Mouse (Mus musculus) ovary, postnatal 14 days (tissue): ENCODE results near the gene Nabp2.

Experiments
- DNase-seq: peaks from one replicate; pipeline ENCODE4 v3.0.0; 2022; ENCODE audit warnings: low spot score

The Nabp2 gene

GRCm38 (mm10) chr10:128429052-128429451 lies 17.8 kb upstream of the Nabp2 start:
- no peak for DNase-seq

GRCm38 (mm10) chr10:128425260-128425659 lies 14.0 kb upstream of the Nabp2 start:
- DNase-seq, result no peak

GRCm38 (mm10) chr10:128424604-128425003 lies 13.3 kb upstream of the Nabp2 start:
- no peak for DNase-seq

- DNase-seq, result no peak
These were observed 11.1 kb upstream of the Nabp2 start for GRCm38 (mm10) chr10:128422426-128422825.

- no peak for DNase-seq
These were observed 3.6 kb upstream of the Nabp2 start for GRCm38 (mm10) chr10:128414848-128415247.

- no peak for DNase-seq
These were observed 1.8 kb upstream of the Nabp2 start for GRCm38 (mm10) chr10:128413076-128413475.

- DNase-seq, result no peak
These were observed 1.3 kb upstream of the Nabp2 start for GRCm38 (mm10) chr10:128412558-128412957.

- DNase-seq, result no peak
These were observed 726 bp upstream of the Nabp2 start for GRCm38 (mm10) chr10:128412055-128412381.

- DNase-seq, result no peak
These were observed 789 bp downstream of the Nabp2 start for GRCm38 (mm10) chr10:128410560-128410845.

- peak; percentile 90 for DNase-seq
These were observed 1.4 kb downstream of the Nabp2 start for GRCm38 (mm10) chr10:128409692-128410559.

GRCm38 (mm10) chr10:128408591-128409535 lies 2.4 kb downstream of the Nabp2 start:
- DNase-seq, result no peak

GRCm38 (mm10) chr10:128403931-128404330 lies 7.4 kb downstream of the Nabp2 start:
- no peak for DNase-seq

GRCm38 (mm10) chr10:128401638-128402037 lies 9.7 kb downstream of the Nabp2 start:
- no peak for DNase-seq

GRCm38 (mm10) chr10:128401056-128401455 lies 10.2 kb downstream of the Nabp2 start, which contains the start of gene Slc39a5:
Gene Slc39a5, minus strand, starts transcription at chr10:128401229.
- DNase-seq, result no peak

GRCm38 (mm10) chr10:128400338-128400737 lies 11.0 kb downstream of the Nabp2 start:
- no peak for DNase-seq

- DNase-seq, result no peak
These were observed 13.8 kb downstream of the Nabp2 start for GRCm38 (mm10) chr10:128397466-128397865.

GRCm38 (mm10) chr10:128396716-128397264 lies 14.5 kb downstream of the Nabp2 start:
- no peak for DNase-seq

GRCm38 (mm10) chr10:128396017-128396673 lies 15.1 kb downstream of the Nabp2 start:
- DNase-seq, result no peak

GRCm38 (mm10) chr10:128391850-128392249 lies 19.4 kb downstream of the Nabp2 start:
- no peak for DNase-seq

GRCm38 (mm10) chr10:128390366-128390765 lies 20.9 kb downstream of the Nabp2 start:
- DNase-seq, result no peak

- DNase-seq, result no peak
These were observed 21.7 kb downstream of the Nabp2 start for GRCm38 (mm10) chr10:128389570-128389969.

GRCm38 (mm10) chr10:128388941-128389340 lies 22.4 kb downstream of the Nabp2 start:
- DNase-seq, result no peak
